Mouse (Mus musculus): Measurements from ENCODE around the gene Nek8. TPM values are rescaled to one million over a fixed set of nuclear protein-coding genes. Genes with fewer than 3 reads are reported as not detected.
"Not testable (repeated sequence)": the region's sequence is repeated elsewhere in the genome, so short reads cannot be mapped to it uniquely, and the experiment has no call there.

Gene Nek8
- total RNA-seq, 2 experiments from 2014 or later, result 2.1 to 2.4 TPM

DNA sequence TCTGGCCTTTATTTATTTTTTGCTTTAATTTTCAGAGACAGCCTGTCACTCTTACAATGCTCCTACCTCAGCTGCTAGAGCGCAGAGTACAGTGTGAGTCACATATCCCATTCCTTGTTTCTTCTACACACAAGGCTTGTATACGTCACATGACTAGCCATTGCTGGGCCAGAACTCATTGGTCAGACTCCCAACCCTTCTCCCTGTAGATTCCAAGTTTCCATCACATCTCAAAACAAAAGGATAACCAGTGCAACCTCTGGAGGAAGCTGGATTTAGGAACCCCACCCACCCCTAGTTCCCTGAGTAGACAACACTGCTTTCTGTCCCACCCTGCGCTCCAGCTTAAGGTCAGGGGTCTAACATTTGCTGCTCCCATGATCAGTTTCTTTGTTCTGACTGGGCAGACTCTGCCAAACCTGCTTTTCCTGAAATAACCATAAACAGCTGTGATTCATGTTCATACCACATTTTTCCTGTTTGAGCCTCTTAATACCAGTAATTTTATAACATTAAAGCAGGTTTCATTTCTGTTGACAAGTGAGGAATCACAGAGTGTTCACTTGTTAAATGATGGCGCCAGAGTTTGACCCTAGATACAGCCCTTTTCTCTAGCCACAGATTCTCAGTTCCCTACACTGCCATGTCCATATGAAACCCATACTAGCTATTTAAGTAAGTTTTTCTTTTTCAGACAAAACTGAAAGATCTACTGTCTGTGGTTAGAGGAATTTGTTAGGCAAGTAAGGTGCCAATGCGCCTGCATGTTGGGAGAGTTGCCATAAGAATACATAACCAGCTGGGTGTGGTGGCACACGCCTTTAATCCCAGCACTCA, 29.6 kb downstream of the Nek8 start:
- no peak for ATAC-seq (ENCODE audit: poor library complexity, severe bottlenecking)

DNA sequence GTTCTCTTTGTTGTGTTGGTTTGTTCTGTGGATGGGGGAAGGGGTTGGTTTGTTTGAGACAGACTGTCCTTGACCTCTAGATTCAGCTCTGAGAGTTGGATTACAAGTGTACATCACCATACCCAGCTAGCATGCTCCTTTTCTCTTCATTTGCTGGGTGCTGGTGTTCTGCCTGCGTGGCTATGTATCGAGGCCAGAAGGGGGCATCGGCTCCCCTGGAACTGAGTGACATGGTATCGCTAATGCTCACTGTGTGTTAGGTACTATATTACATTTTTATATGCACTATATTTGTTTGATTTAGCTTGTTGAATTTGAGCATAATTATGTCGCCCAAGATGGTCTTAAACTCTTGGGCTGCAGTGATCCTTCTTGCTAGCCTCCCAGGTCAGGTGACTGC, 30.3 kb downstream of the Nek8 start:
- ATAC-seq (ENCODE audit: poor library complexity, severe bottlenecking), result no peak

DNA sequence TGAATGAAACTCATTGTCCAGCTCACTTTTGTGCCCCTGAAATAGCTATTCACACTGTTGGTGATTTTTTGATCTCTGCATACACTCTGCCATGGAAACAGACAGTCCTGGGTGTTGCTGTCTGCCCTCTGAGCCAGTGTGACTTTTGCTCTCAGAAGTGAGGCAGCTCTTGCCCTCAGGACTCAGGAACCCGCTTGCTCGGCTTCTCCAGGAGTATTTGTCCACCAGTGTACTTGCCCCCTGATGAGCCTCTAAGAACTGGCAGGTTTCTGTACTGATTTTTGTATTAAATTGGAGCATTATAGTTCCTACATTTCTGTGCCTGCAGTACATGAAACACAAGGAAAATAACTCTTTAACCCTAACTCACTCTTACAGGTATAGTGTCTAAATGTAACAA, 33.0 kb downstream of the Nek8 start:
- ATAC-seq (ENCODE audit: poor library complexity, severe bottlenecking), result no peak

DNA sequence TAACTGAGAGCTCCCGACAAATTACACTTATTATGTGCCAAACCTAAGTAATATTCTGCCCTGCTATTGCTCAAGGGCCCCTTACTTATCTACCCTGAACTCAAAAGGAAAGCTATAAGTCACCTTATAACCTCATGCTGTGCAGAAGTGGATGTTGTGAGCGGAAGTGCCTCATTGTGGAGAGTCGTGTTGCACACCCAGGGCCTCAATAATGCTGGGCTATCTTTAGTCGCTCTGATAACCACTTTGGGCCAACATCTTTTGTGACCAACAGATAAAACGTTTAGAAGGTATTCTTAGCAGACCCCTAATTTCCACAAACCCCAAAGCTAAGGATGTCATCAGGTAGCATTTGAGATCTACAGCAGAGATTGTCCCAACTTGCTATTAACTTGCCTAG, 35.8 kb downstream of the Nek8 start:
- ATAC-seq (ENCODE audit: poor library complexity, severe bottlenecking), result peak; percentile 38; the same call in 1 of the 2 replicates

DNA sequence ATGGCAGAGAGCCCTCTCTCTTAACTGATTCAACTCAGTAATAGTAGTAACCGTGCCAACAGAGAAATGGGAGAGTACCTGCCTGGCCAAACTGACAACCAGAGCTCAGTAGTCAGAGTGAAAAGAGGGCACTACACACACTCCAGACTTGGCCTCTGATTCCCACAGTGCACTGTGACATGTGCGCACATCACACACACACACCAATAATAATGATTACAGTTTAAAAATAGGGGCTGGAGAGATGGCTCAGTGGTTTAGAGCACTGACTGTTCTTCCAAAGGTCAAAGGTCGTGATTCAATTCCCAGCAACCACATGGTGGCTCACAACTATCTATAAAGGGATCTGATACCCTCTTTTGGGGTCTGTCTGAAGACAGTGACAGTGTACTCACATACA, 38.5 kb downstream of the Nek8 start:
- no peak for ATAC-seq (ENCODE audit: poor library complexity, severe bottlenecking)

DNA sequence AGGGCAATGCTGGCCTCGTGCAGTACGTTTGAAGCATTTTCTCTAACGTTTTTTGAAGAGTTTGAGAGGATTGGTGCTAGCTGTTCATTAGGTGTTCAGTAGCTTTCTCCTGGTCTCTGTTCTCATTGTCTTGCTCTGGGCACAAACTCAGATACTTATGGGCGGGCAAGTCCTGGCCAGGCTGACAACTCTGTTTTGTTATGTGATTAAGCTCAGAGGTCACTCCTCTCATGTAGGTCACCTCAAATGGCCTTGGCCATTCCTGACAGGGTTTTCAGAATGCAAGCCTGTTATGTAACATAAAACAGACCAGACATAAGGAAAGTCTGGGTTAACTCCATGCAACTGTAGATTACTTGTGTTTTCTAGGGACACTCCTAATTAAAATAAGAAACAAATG, 38.9 kb downstream of the Nek8 start:
- no peak for ATAC-seq (ENCODE audit: poor library complexity, severe bottlenecking)

DNA sequence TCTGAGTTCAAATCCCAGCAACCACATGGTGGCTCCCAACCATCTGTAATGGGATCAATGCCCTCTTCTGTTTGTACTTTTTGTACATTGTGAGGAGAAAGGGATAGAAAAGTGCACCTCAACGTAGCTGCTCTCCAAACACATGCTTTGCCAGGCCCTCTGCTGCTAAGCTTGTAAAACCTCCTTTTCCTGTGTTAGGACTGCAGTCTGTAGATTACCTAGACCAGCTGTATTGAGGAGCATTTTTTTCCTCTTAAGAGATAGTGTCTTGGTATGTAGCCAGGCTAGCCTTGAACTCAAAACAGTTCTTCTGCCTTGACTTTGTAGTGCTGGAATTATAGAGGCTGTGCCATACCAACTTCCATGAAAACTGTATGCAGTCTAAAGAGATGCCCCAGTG, 40.3 kb downstream of the Nek8 start:
- ATAC-seq (ENCODE audit: poor library complexity, severe bottlenecking), result no peak

DNA sequence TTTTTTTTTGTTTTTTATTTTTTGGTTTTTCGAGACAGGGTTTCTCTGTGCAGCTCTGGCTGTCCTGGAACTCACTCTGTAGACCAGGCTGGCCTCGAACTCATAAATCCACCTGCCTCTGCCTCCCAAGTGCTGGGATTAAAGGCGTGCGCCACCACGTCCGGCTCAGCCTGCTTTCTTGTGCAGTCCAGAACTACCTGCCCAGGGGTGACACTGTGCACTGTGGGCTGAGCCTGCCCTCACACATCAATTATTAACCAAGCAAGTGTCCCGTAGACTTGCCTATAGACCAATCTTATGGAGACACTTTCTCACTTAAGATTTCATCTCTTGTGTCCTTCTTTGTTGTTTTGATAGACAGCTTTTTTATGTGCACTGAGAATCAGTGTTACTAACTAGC, 41.2 kb downstream of the Nek8 start:
- not testable (repeated sequence) for ATAC-seq (ENCODE audit: poor library complexity, severe bottlenecking)

DNA sequence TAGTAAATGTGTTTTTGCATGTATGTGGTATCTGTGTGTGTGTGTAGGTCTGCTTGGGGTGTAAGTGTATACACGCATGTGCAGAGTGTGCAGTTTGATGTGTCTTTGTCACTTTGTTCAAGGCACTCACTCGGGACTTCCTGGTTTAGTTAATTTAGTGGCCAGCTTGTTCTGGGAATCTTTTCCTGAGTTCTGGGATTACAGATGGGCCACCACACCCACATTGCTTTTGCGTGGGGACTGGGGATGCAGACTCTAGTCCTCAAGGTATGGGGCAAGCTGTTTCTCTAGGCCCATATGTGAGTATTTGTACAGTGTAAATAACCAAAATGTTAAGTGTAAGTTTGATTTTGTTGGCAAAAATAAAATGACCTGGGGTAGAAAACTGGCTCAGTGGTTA, 42.1 kb downstream of the Nek8 start:
- no peak for ATAC-seq (ENCODE audit: poor library complexity, severe bottlenecking)

DNA sequence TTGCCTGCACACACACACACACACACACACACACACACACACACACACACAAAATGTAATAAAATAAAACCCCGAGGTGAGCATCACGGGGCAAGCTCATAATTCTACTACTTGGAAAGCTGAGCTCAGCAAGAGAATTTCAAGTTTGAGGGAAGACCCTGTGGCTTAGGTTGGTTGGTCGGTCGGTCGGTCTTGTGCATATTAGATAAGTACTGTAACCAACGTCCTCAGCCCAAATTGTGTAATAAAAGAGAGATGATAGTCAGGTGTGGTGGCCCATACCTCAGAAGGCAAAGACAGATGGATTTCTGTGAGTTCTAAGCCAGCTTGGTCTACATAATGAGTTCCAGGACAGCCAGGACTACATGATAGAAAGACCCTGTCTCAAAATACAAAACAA, 42.6 kb downstream of the Nek8 start:
- no peak for ATAC-seq (ENCODE audit: poor library complexity, severe bottlenecking)

DNA sequence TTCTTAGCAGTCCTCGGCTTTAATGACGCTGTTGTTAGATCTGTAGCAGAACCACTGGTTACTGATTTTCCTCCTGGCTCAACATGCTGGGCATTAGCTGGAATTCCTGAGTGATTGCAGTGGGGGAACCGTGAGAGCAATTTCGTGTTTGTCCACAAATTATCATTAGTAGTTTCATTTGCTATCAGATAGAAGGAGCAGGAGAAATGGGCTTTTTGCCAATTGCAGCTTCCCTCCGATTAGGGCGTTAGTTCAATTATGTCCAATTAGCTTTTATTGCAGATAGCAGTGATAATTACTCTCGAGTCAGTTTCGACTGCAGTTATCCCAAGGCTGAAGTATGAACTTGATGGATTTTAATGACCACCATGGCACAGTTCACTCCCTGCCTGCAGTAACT, 47.0 kb downstream of the Nek8 start:
- no peak for ATAC-seq (ENCODE audit: poor library complexity, severe bottlenecking)

DNA sequence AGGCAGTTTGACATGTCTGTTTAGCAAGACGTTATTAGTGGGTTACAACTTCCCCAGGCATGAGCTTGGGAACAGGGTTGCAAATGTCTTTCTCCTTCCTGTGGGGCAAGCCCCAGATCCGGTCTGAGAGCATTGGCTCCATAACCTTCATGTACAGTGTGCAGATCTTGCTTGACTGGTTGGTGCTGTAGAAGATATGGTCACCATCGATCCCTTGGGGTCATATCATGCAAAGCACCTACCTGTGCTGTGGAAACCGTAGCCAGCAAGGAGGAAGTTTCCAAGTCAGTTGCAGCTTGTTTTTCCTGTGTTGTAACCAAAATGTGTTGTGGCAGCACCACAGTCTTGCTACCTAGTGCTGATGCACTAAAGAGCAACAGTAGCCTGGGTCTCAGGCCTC, 49.7 kb downstream of the Nek8 start:
- peak; percentile 89 for ATAC-seq (ENCODE audit: poor library complexity, severe bottlenecking)

DNA sequence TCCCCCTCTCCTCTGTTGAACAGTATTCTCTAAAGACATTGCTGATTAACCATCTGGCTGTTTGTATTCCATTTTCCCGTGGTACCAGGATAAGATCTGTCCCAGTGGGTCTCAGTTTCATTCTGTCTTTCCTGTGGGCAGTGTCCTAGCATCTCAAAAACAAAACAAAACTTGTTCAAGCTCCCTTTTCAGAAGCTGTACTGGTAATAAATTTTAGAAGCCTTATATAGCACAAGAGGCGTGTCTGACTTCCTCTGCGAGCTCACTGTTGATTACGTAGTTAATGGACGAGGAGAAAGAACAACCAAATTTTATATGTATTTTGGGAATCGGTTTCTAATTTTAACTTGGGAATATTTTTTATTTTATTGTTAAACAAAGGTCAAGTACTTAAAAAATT, 50.8 kb downstream of the Nek8 start:
- no peak for ATAC-seq (ENCODE audit: poor library complexity, severe bottlenecking)

DNA sequence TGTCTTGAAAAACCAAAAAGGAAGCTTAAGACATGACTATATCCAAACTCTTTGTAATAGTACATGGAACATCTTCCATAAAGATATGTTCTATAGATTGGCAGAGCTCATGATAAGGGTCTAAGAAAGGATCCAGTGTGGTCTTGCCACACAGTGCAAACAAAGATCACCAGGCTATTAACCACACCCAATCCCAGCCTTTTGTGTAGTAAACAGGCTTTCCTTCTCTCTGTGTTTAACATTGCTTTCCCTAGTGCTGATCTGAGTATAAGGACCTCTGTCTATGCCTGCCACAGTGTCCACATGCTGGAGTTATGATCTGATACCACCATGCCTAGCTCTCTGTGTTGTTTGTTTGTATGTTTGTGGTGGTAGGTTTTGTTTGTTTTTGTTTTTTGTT, 52.7 kb downstream of the Nek8 start:
- no peak for ATAC-seq (ENCODE audit: poor library complexity, severe bottlenecking)

DNA sequence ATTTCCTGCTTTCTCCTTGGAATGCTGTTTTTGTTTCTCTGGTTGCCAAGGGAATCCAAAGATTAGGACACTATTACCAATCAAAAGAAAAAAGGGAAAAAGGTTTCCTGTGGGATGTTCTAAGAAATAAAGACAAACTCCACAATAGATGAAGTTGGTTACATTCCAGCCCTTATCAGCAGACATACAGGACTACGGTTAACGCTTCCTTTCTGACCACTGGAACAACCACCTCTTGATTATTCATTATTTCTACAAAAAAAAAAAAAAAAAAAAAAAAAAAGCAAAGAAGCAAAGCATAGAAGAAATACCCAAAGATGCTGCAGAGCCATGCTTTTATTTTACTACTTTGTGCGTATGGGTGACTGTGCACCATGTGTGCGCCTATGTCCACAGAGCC, 53.7 kb downstream of the Nek8 start:
- no peak for ATAC-seq (ENCODE audit: poor library complexity, severe bottlenecking)

DNA sequence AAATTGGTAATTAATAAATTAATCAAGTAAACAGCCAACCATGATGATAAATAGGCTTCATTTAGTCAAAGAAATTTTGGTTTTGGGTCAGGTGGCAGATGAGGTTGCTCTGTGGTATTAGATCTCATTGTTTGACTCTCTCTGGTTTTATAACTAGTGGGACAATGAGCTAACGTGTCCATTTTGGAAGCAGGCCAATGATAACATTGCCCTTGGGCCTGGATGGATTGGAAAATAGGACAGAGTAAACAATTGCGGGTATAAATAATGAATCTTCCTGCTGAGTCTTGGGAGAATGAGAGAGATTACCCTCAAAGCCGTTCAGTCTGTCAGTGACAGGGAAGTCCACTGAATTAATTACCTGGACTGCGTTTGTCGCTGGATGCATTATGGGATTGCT, 55.3 kb downstream of the Nek8 start:
- no peak for ATAC-seq (ENCODE audit: poor library complexity, severe bottlenecking)

DNA sequence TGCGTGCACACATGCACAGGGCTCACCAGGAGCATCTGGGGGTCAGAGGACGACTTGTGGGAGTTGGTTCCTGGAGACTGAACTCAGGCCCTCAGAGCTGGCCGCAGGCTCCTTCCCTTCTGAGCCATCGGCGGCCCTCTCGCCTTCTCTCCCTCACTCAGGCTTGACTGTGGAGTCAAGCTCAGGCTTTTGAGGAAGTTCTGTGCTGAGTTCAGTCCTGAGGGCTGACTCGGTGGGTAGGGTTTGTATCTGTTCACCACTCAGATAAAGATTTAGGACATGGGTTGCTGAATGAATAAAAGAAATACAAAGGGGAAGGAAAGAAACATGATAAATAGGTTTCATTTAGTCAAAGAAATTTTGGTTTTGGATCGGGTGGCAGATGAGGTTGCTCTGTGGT, 56.6 kb downstream of the Nek8 start:
- ATAC-seq (ENCODE audit: poor library complexity, severe bottlenecking), result peak; percentile 71

DNA sequence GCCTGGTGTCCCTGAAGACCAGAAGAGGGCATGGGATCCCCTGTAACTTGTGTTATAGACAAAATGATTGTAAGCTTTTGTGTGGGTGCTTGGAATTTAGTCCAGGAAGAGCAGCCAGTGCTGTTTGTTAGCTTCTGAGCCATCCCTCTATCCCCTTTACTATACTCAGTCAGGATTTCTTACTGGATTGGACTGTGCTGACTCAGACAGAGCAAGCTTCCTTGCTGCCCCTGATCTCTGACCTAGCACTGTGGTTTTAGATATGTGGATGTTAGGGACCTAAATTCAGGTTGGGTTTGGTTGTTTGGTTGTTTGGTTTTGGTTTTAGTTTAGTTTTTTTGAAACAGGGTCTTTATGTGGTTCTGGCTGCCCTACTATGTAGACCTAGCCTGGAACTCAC, 58.0 kb downstream of the Nek8 start:
- ATAC-seq (ENCODE audit: poor library complexity, severe bottlenecking), result no peak

DNA sequence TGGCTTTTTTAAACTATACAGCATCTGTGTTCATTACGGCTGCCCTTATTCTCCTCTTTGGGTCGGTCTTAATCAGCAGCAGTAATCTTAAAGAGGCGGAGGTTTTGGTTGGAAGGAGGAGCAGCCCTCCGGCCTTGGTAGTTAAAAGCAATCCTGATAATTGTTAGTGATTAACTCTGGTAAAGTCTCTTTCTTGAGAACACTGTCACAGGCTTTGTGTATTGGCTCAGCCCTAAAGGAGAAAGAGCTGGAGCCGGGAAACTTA, 60.4 kb downstream of the Nek8 start:
- ATAC-seq (ENCODE audit: poor library complexity, severe bottlenecking), result no peak
